Mouse (Mus musculus) CH12.LX (cell line): ENCODE data around the gene Ncoa3. TPM values are rescaled to one million over a fixed set of nuclear protein-coding genes. Genes with fewer than 3 reads are reported as not detected.

Experiments used
- DNase-seq: peaks from one replicate; pipeline ENCODE4 v3.0.0-alpha.2; 2013; ENCODE audit errors: extremely low read depth
- H3K27ac ChIP-seq: 2 replicates; pipeline ENCODE4 v1.5.1; 2012; ENCODE audit warnings: low read depth, mild to moderate bottlenecking, control low read depth, moderate library complexity; ENCODE audit not compliant: insufficient read depth
- H3K27me3 ChIP-seq: replicated peaks from 2 replicates; pipeline ENCODE3; 2012; ENCODE audit warnings: inconsistent platforms
- H3K36me3 ChIP-seq, 2 experiments: replicated peaks in 1 of 2; 2 replicates each; pipeline versions ENCODE3 to v1.6.1; 2012; ENCODE audit warnings: inconsistent platforms in 1 of 2, low read length in 1 of 2, mild to moderate bottlenecking in 1 of 2, mixed read lengths in 1 of 2, moderate library complexity in 1 of 2; ENCODE audit not compliant: control insufficient read depth in 1 of 2, insufficient read depth in 1 of 2
- H3K4me1 ChIP-seq, 2 experiments: 2 replicates each; pipeline ENCODE4 v1.6.1; 2012; ENCODE audit warnings: inconsistent platforms in 1 of 2, moderate library complexity in 1 of 2; ENCODE audit not compliant: insufficient read depth in 2 of 2, control insufficient read depth in 1 of 2
- H3K4me2 ChIP-seq: 2 replicates; pipeline ENCODE4 v1.6.1; 2012; ENCODE audit warnings: low read depth, mild to moderate bottlenecking, control low read depth; ENCODE audit not compliant: poor library complexity, insufficient read depth, severe bottlenecking
- H3K4me3 ChIP-seq, 3 experiments: fragments of 150-350 bp in 1 of 3; sonication (generic) in 1 of 3; replicated peaks in 1 of 3; 2 replicates each; pipeline versions ENCODE3 to v1.5.1; 2011 to 2012; ENCODE audit warnings: low read depth in 2 of 3, low read length in 2 of 3, mild to moderate bottlenecking in 2 of 3, moderate library complexity in 2 of 3, control low read depth in 1 of 3, improper control_type of control experiment in 1 of 3, inconsistent platforms in 1 of 3, mixed read lengths in 1 of 3; ENCODE audit not compliant: poor library complexity in 1 of 3
- H3K79me2 ChIP-seq: replicated peaks from 2 replicates; pipeline ENCODE4 v1.6.1; 2012; ENCODE audit warnings: mild to moderate bottlenecking, moderate library complexity; ENCODE audit not compliant: control insufficient read depth, poor library complexity, insufficient read depth, severe bottlenecking; ENCODE audit errors: extremely low read depth
- H3K9ac ChIP-seq: 2 replicates; pipeline ENCODE4 v1.6.1; 2012; ENCODE audit warnings: low read depth, mild to moderate bottlenecking, control low read depth, moderate library complexity; ENCODE audit not compliant: insufficient read depth
- H3K9me3 ChIP-seq: replicated peaks from 2 replicates; pipeline ENCODE3; 2012; ENCODE audit warnings: low read length, inconsistent platforms, mixed read lengths
- CHD1 ChIP-seq: IDR thresholded peaks from 2 replicates; pipeline ENCODE4 v1.6.1; 2012; ENCODE audit warnings: low read depth, low read length, improper control_type of control experiment, inconsistent platforms
- CHD2 ChIP-seq: IDR thresholded peaks from 2 replicates; pipeline ENCODE4 v1.6.1; 2011; ENCODE audit warnings: low read length, improper control_type of control experiment
- E2F4 ChIP-seq: IDR thresholded peaks from 2 replicates; pipeline ENCODE4 v1.6.1; 2011; ENCODE audit warnings: low read depth, low read length, improper control_type of control experiment; ENCODE audit not compliant: insufficient replicate concordance
- ELF1 ChIP-seq: IDR thresholded peaks from 2 replicates; pipeline ENCODE4 v1.6.1; 2014; ENCODE audit warnings: low read depth, mild to moderate bottlenecking, inconsistent platforms, low read length, improper control_type of control experiment
- JUN ChIP-seq: IDR thresholded peaks from 2 replicates; pipeline ENCODE4 v1.6.1; 2011; ENCODE audit warnings: low read depth, mild to moderate bottlenecking, low read length, improper control_type of control experiment, moderate library complexity; ENCODE audit not compliant: insufficient read depth
- JUND ChIP-seq: conservative IDR thresholded peaks from 2 replicates; pipeline ENCODE4 v1.6.1; 2011; ENCODE audit warnings: low read depth, low read length, improper control_type of control experiment
- KAT2A ChIP-seq: IDR thresholded peaks from 2 replicates; pipeline ENCODE4 v1.6.1; 2012; ENCODE audit warnings: low read length, improper control_type of control experiment, inconsistent platforms; ENCODE audit not compliant: insufficient replicate concordance
- MAX ChIP-seq: IDR thresholded peaks from 2 replicates; pipeline ENCODE4 v1.6.1; 2011; ENCODE audit warnings: low read length, improper control_type of control experiment
- MAZ ChIP-seq: IDR thresholded peaks from 2 replicates; pipeline ENCODE4 v1.6.1; 2012; ENCODE audit warnings: low read depth, mild to moderate bottlenecking, inconsistent platforms, low read length, improper control_type of control experiment, moderate library complexity
- POLR2A ChIP-seq: IDR thresholded peaks from 2 replicates; pipeline ENCODE4 v1.6.1; 2011; ENCODE audit warnings: low read depth, mild to moderate bottlenecking, improper control_type of control experiment, low read length
- RAD21 ChIP-seq: IDR thresholded peaks from 2 replicates; pipeline ENCODE4 v1.6.1; 2011; ENCODE audit warnings: low read depth, mild to moderate bottlenecking, low read length, improper control_type of control experiment, moderate library complexity
- USF1 ChIP-seq: IDR thresholded peaks from 2 replicates; pipeline ENCODE4 v1.6.1; 2014; ENCODE audit warnings: low read depth, mild to moderate bottlenecking, inconsistent platforms, low read length, improper control_type of control experiment
- ZC3H11A ChIP-seq: IDR thresholded peaks from 2 replicates; pipeline ENCODE4 v1.6.1; 2012; ENCODE audit warnings: low read depth, mild to moderate bottlenecking, inconsistent platforms, low read length, improper control_type of control experiment
- ZKSCAN1 ChIP-seq: IDR thresholded peaks from 2 replicates; pipeline ENCODE4 v1.6.1; 2012; ENCODE audit warnings: low read depth, inconsistent platforms, low read length, improper control_type of control experiment, borderline replicate concordance
- ZMIZ1 ChIP-seq: IDR thresholded peaks from 2 replicates; pipeline ENCODE4 v1.6.1; 2012; ENCODE audit warnings: low read depth, mild to moderate bottlenecking, inconsistent platforms, low read length, improper control_type of control experiment
- dilution Hi-C: fragments of 300-500 bp; cut with MboI; formaldehyde crosslinking; loops from 2 replicates; pipeline ENCODE4 v1.14.3; 2020; ENCODE audit warnings: low sequenced_read_pairs; ENCODE audit not compliant: extremely low pct_unique_long_range_greater_than_20kb, extremely low pct_ligation_motif_present
- in situ Hi-C: fragments of 300-500 bp; cut with MboI; formaldehyde crosslinking; loops from 3 replicates; pipeline ENCODE4 v1.14.3; 2019; ENCODE audit warnings: low sequenced_read_pairs, low pct_ligation_motif_present, low pct_unique_long_range_greater_than_20kb, mixed read lengths
- polyA plus RNA-seq: library from polyadenylated mRNA; unstranded; fragments of >175 nt; gene quantifications from 2 replicates; pipeline ENCODE4 v1.2.1, GENCODE M21; 2012; ENCODE audit warnings: low read depth; ENCODE audit not compliant: insufficient read length
- total RNA-seq, 2 experiments: library from RNA; depleted of rRNA; stranded (reverse); fragments of 300-350 nt in 1 of 2; fragments of >200 nt in 1 of 2; gene quantifications; 2 replicates each; pipeline ENCODE4 v1.2.3; 2012 to 2014

The Ncoa3 gene
- total and polyA plus RNA-seq, 3 experiments, result 13.4 to 21.9 (median 17.1) TPM

DNA sequence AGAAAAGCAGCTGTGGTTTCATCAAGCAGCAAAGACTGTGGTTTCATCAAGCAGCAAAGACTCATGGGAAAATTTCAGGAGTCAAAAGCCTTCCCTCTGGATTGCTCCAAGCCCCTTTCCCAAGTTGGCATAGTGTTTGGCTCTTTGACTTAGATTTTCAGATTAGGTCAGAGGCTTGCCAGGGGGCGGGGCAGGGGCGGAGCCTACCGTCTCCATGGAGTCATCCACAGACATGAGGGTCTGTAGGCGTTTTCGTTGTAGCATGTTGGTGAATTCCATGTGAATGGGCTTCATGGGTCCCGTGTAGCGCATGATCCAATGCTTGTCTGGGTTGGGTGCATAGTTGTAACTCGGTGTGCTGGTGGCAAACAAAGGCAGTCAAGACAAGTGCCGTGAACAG lies 96.6 kb downstream of the Ncoa3 start:
- TF ChIP-seq RAD21 (no peak), MAZ (no peak)
- no peak overlapping the region for H3K4me3 ChIP-seq
- H3K36me3 ChIP-seq, result no peaks in the 10 kb centered on the region
- H3K9ac ChIP-seq, result no peak overlapping the region
- no peak overlapping the region for H3K4me2 ChIP-seq
- H3K4me1 ChIP-seq, result peaks cover 0 to 5% of the 10 kb centered on the region in 2 experiments; a peak in 2 of 4 replicates
- H3K9me3 ChIP-seq, result peaks cover 7% of the 10 kb centered on the region
- no peak for DNase-seq
- no peaks in the 10 kb centered on the region for H3K79me2 ChIP-seq
- H3K27me3 ChIP-seq, result peaks cover 2% of the 10 kb centered on the region
- dilution Hi-C loops, result no loop called here
- in situ Hi-C loops, result loop anchor here (5.0 to 25.0 kb wide), 3 partner anchors 473 to 698 kb away; partner anchors contain the start of gene Trp53rkb
- no peak overlapping the region for H3K27ac ChIP-seq

DNA sequence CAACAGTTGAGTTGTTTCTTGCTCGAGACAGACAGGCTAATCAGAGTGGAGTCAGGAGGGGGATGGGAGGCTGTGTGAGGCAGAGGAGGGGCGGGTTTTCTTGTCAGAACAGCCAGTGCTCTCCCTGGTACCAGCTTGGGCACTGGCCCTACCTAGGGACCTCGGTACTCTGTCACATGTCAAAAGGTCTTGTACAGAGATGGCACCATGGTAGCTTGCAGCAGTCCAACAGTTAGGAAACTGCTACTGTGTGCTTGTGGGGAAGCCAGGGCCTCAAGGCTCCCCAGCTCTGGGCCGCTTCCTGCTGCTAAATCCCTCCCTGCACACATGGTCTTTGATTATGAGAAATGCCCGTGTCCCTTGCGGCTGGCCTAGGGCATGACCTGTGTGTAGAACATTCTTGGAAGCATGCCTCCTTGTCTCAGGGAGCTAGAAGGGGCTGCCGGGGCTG lies 97.7 kb downstream of the Ncoa3 start:
- H3K27ac ChIP-seq, result no peak overlapping the region
- H3K36me3 ChIP-seq, result no peaks in the 10 kb centered on the region
- DNase-seq, result no peak
- H3K79me2 ChIP-seq, result no peaks in the 10 kb centered on the region
- no peak overlapping the region for H3K9ac ChIP-seq
- H3K9me3 ChIP-seq, result peaks cover 7% of the 10 kb centered on the region
- no peaks in the 10 kb centered on the region for H3K4me1 ChIP-seq
- dilution Hi-C loops, result no loop called here
- in situ Hi-C loops, result loop anchor here (25.0 kb wide), 2 partner anchors 553 to 697 kb away; partner anchors contain the start of gene Trp53rkb
- H3K27me3 ChIP-seq, result peaks cover 2% of the 10 kb centered on the region
- no peak overlapping the region for H3K4me3 ChIP-seq
- no peak for TF ChIP-seq CHD2
- TF ChIP-seq ZMIZ1, result no peak
- TF ChIP-seq RAD21, result no peak
- H3K4me2 ChIP-seq, result no peak overlapping the region

DNA sequence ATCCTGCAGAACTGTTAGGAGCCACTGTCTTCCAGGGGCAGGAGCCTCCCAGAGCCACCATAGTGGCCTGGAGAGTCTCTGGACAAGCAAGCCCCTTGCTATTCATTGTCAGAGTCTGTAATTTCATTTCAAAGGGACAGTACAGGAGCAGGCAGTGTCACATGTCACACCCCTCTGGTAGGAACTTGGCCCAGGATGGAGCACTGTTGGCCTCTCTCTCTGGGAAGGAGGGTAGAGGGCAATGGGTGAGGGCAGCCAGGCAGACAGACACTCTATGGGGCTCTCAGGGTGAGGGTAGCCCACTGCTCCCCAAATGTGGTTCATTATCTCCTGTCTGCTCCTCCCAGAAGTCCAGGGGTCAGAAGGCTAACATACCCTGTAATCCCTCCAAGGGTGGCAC lies 99.2 kb downstream of the Ncoa3 start:
- TF ChIP-seq JUN, result no peak
- no peak for TF ChIP-seq POLR2A
- TF ChIP-seq E2F4, result no peak
- TF ChIP-seq JUND, result no peak
- no peak for TF ChIP-seq MAX
- TF ChIP-seq CHD1, result no peak
- no peak for TF ChIP-seq USF1
- TF ChIP-seq ZKSCAN1, result no peak
- TF ChIP-seq ZC3H11A, result no peak
- no peak for TF ChIP-seq ELF1
- TF ChIP-seq KAT2A, result no peak
- peaks cover 2% of the 10 kb centered on the region for H3K27me3 ChIP-seq
- dilution Hi-C loops, result no loop called here
- no peak overlapping the region for H3K9ac ChIP-seq
- in situ Hi-C loops, result loop anchor here (25.0 kb wide), 2 partner anchors 554 to 696 kb away; partner anchors contain the start of gene Trp53rkb
- no peaks in the 10 kb centered on the region for H3K36me3 ChIP-seq
- no peaks in the 10 kb centered on the region for H3K79me2 ChIP-seq
- H3K4me1 ChIP-seq, result no peaks in the 10 kb centered on the region
- peaks cover 7% of the 10 kb centered on the region for H3K9me3 ChIP-seq
- H3K27ac ChIP-seq, result no peak overlapping the region
- no peak overlapping the region for H3K4me2 ChIP-seq
- no peak overlapping the region for H3K4me3 ChIP-seq
- DNase-seq, result no peak
